Comparison of ENCODE assay signal across 13 mouse cellular contexts in the genomic region with DNA sequence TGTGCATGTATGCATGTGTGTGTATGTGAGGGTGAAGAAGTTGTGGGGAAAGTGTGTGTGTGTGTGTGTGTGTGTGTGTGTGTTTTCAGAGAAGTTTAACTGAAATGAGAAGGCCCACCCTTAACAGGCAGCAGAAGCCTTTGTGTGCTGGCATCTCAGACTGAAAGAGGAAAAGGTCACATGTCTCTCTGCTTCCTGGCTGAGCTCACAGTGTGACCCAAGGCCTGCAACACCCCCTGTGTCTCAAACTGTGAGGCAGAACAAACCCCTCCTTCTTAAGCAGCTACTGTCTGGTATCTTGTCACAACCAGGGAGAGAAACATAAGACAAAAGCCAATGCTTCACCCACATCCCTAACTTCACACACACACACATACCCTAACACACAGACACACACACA. TPM values are rescaled to one million over a fixed set of nuclear protein-coding genes. Genes with fewer than 3 reads are reported as not detected.
A peak's percentile ranks its signal among the peaks of the same experiment; 100 is the strongest.
DNase-seq lines count a peak whose midpoint lies in the region; ATAC-seq lines count a peak whose summit lies in the region.
"Had no signal": no experiment of that assay in that cellular context is flagged by ENCODE, and none has a peak within 500 bp of the region (broad histone marks: within the 10 kb centered on the region; RNA-seq: fewer than 3 reads in every experiment).

No protein-coding gene starts in this region.

- no peaks in the 10 kb centered on the region for H3K9me3 ChIP-seq in heart, embryonic 14.5 days (ENCODE audit: control insufficient read depth, low read length)
- no peaks in the 10 kb centered on the region for H3K9me3 ChIP-seq in midbrain, embryonic 11.5 days (ENCODE audit: control insufficient read depth, low read length)
- no peaks in the 10 kb centered on the region for H3K9me3 ChIP-seq in midbrain, embryonic 13.5 days
- H3K9me3 ChIP-seq: neural tube, embryonic 15.5 days had no signal

- H3K4me1 ChIP-seq in heart, embryonic 14.5 days (ENCODE audit: control insufficient read depth in 2 of 2, insufficient read depth in 2 of 2, low read length in 2 of 2), result peaks cover 40 to 45% of the 10 kb centered on the region in 2 experiments
- H3K4me1 ChIP-seq in midbrain, embryonic 11.5 days (ENCODE audit: control insufficient read depth, insufficient read depth, low read length), result no peaks in the 10 kb centered on the region
- no peaks in the 10 kb centered on the region for H3K4me1 ChIP-seq in midbrain, embryonic 13.5 days (replicated peaks)

- H3K27ac ChIP-seq in heart, embryonic 14.5 days (replicated peaks in 1 of 2; ENCODE audit: control insufficient read depth in 1 of 2, insufficient read depth in 1 of 2, low read depth in 2 of 2, low read length in 2 of 2), result peak overlapping the region; percentile 33 to 65
- H3K27ac ChIP-seq in midbrain, embryonic 11.5 days (ENCODE audit: low read depth, low read length), result no peak overlapping the region
- H3K27ac ChIP-seq in midbrain, embryonic 13.5 days, result no peak overlapping the region
- H3K27ac ChIP-seq: neural tube, embryonic 15.5 days had no signal

- no peak for ATAC-seq in heart, embryonic 14.5 days (ENCODE audit: insufficient number of reproducible peaks, insufficient read depth, low FRiP score, low read depth)
- no peak for ATAC-seq in midbrain, embryonic 11.5 days (ENCODE audit: low FRiP score)
- ATAC-seq in midbrain, embryonic 13.5 days, result no peak
- ATAC-seq in hematopoietic stem cell, adult 5-6 weeks (replicated peaks in 1 of 2; ENCODE audit: insufficient read depth in 1 of 2, low FRiP score in 2 of 2, low TSS enrichment in 1 of 2, low read depth in 1 of 2, poor library complexity in 2 of 2, severe bottlenecking in 2 of 2), result peak; percentile 66 to 67; a peak in 3 of 4 replicates
- ATAC-seq: forebrain, embryonic 16.5 days had no signal

- no peak overlapping the region for H3K4me2 ChIP-seq in heart, embryonic 14.5 days (ENCODE audit: low read length)
- no peak overlapping the region for H3K4me2 ChIP-seq in midbrain, embryonic 11.5 days
- no peak overlapping the region for H3K4me2 ChIP-seq in midbrain, embryonic 13.5 days (replicated peaks)
- H3K4me2 ChIP-seq: neural tube, embryonic 15.5 days had no signal

- DNase-seq in heart, postnatal 36 days, result no peak
- DNase-seq in midbrain, embryonic 11.5 days (ENCODE audit: low spot score, missing footprints), result peak; percentile 12
- DNase-seq in splenic B cell, adult 2 months (ENCODE audit: low read depth, low spot score), result peak; percentile 21
- no peak for DNase-seq in retina, postnatal 1 day
- DNase-seq in Muller cell, postnatal 12 days (ENCODE audit: inconsistent ontology term), result no peak
- DNase-seq: cerebellum, postnatal 10 days; spleen, adult 18-20 months; thymus, postnatal 36 days had no signal

- no peak overlapping the region for H3K9ac ChIP-seq in heart, embryonic 14.5 days (ENCODE audit: low read length)
- no peak overlapping the region for H3K9ac ChIP-seq in midbrain, embryonic 11.5 days (ENCODE audit: low read length)
- H3K9ac ChIP-seq in midbrain, embryonic 13.5 days (replicated peaks), result no peak overlapping the region
- H3K9ac ChIP-seq: neural tube, embryonic 15.5 days had no signal

- intact Hi-C loops in heart, postnatal 36 days (cut with DNase I), result loop anchor here (10.0 kb wide), 1 partner anchor 784 kb away; no protein-coding TSS in a partner anchor

- H3K36me3 ChIP-seq in heart, embryonic 14.5 days (ENCODE audit: control insufficient read depth, insufficient read depth, low read length), result no peaks in the 10 kb centered on the region
- H3K36me3 ChIP-seq in midbrain, embryonic 11.5 days (ENCODE audit: control insufficient read depth, insufficient read depth, low read length), result no peaks in the 10 kb centered on the region
- no peaks in the 10 kb centered on the region for H3K36me3 ChIP-seq in midbrain, embryonic 13.5 days
- no peaks in the 10 kb centered on the region for H3K36me3 ChIP-seq in splenic B cell, adult 2 months (ENCODE audit: control insufficient read depth, insufficient read depth, low read length, poor library complexity, severe bottlenecking)
- H3K36me3 ChIP-seq: neural tube, embryonic 15.5 days had no signal

- no peaks in the 10 kb centered on the region for H3K27me3 ChIP-seq in heart, embryonic 14.5 days (ENCODE audit: control insufficient read depth, insufficient read depth, low read length)
- no peaks in the 10 kb centered on the region for H3K27me3 ChIP-seq in midbrain, embryonic 11.5 days (ENCODE audit: control insufficient read depth, insufficient read depth, low read length)
- H3K27me3 ChIP-seq in midbrain, embryonic 13.5 days, result no peaks in the 10 kb centered on the region; the same call in 1 of the 2 replicates
- no peaks in the 10 kb centered on the region for H3K27me3 ChIP-seq in splenic B cell, adult 2 months (ENCODE audit: control insufficient read depth, insufficient read depth, low read length, poor library complexity, severe bottlenecking)
- H3K27me3 ChIP-seq: neural tube, embryonic 15.5 days had no signal

- H3K4me3 ChIP-seq in heart, embryonic 14.5 days (ENCODE audit: control insufficient read depth in 1 of 2, insufficient read depth in 1 of 2, low read depth in 1 of 2, low read length in 2 of 2), result no peak overlapping the region
- H3K4me3 ChIP-seq in midbrain, embryonic 11.5 days (ENCODE audit: low read depth, low read length), result no peak overlapping the region
- no peak overlapping the region for H3K4me3 ChIP-seq in midbrain, embryonic 13.5 days (replicated peaks)
- H3K4me3 ChIP-seq: neural tube, embryonic 15.5 days had no signal

RNA-seq across cellular contexts. Expression of gene Prr5, which starts 31.0 kb away (rescaled TPM):
- polyA plus RNA-seq in heart, embryonic 14.5 days (2014; fragmentation: Nextera tagmentation; extraction: Ambion mirVana), result 11.2 and 15.1 TPM in 2 replicates
- total RNA-seq in heart, postnatal 36 days (2021), result 1 to 10 TPM; 3.1 to 3.7 TPM
- polyA plus RNA-seq in midbrain, embryonic 11.5 days (2014; fragmentation: Nextera tagmentation; extraction: Ambion mirVana), result 7.3 and 10.9 TPM in 2 replicates
- 12.2 and 13.8 TPM in 2 replicates for polyA plus RNA-seq in midbrain, embryonic 13.5 days (2015; fragmentation: Nextera tagmentation; extraction: Ambion mirVana)
- total RNA-seq in hematopoietic stem cell, adult 5-6 weeks (2017), result 7.7 and 10.4 TPM in 2 replicates

Comparison
In these comparisons a context has a peak if more than half of its experiments do, and no peak if none do; other contexts are left out.
1. ATAC-seq: peak in hematopoietic stem cell, adult 5-6 weeks (2 of 2); none in heart, embryonic 14.5 days (single experiment), midbrain, embryonic 11.5 days (single experiment) and midbrain, embryonic 13.5 days (single experiment).
2. H3K27ac ChIP-seq: peak in heart, embryonic 14.5 days (2 of 2); none in midbrain, embryonic 11.5 days (single experiment) and midbrain, embryonic 13.5 days (single experiment).
3. DNase-seq: peak in midbrain, embryonic 11.5 days (single experiment) and splenic B cell, adult 2 months (single experiment); none in heart, postnatal 36 days (0 of 2), retina, postnatal 1 day (single experiment) and Muller cell, postnatal 12 days (single experiment).